ENCODE assay signal across 10 mouse cellular contexts in genomic region chr13:38818781-38819180, GRCm38 (mm10).
"Had no signal": no experiment of that assay in that cellular context is flagged by ENCODE, and none has a peak within 500 bp of the region (broad histone marks: within the 10 kb centered on the region; RNA-seq: fewer than 3 reads in every experiment).

No protein-coding gene starts in this region.

- DNase-seq: kidney, adult 2 months; kidney, postnatal 14 days; lung, embryonic 14.5 days; lung, postnatal 10 days; lung, postnatal 4 days; midbrain, embryonic 14.5 days; right cerebral cortex, postnatal 4 days; spleen, adult 18-20 months; thymus, adult 2 months; thymus, postnatal 25 days had no signal
